Mouse (Mus musculus): ENCODE results near the gene AI467606. TPM values are rescaled to one million over a fixed set of nuclear protein-coding genes. Genes with fewer than 3 reads are reported as not detected.

AI467606 gene
- polyA plus RNA-seq, 1 experiment from 2014 or later = 6.6 TPM

DNA sequence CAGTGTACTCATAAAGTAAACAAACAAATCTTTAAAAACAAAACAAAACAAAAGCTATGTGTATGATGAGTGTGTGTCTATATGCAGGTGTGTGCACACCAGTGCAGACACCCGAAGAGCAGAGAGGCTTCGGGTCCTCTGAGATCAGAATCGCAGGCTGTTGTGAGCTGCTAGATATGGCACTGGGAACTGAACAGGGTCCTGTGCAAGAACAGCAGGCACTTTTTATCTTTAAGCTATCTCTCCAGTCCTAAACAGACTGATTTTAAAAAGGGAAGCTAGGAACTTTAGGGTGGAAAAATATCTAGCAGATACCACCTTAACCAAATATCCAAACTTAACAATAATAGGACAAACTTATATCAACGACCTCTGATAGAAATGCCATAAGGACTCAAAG lies 51.5 kb downstream of the AI467606 start:
- H3K27me3 ChIP-seq (ENCODE audit: control insufficient read depth, insufficient read depth, low read length) = no peaks in the 10 kb centered on the region
- no peak overlapping the region for H3K4me2 ChIP-seq (ENCODE audit: low read depth, low read length)
- 87% methylated on average over 4 of the region's 4 CpGs for WGBS
- no peak overlapping the region for H3K4me3 ChIP-seq (replicated peaks; ENCODE audit: low read length)
- no peaks in the 10 kb centered on the region for H3K9me3 ChIP-seq (replicated peaks; ENCODE audit: control insufficient read depth, low read length)
- H3K36me3 ChIP-seq (ENCODE audit: control insufficient read depth, insufficient read depth, low read length) = no peaks in the 10 kb centered on the region
- no peak overlapping the region for H3K27ac ChIP-seq (ENCODE audit: low read length)
- no peak overlapping the region for H3K9ac ChIP-seq (ENCODE audit: low read length)
- H3K4me1 ChIP-seq (ENCODE audit: control insufficient read depth, insufficient read depth, low read length) = no peaks in the 10 kb centered on the region
- ATAC-seq (ENCODE audit: insufficient read depth, low FRiP score) = no peak

Small RNA genes within 50 kb of the gene (microRNA-seq; reads per million reads assigned to microRNA genes)
- gene Gm44343 = not detected

Other genes starting within 250 kb of the AI467606 start
- gene Doc2a, start 243.9 kb upstream of the AI467606 start, polyA plus RNA-seq (2015; fragmentation: Nextera tagmentation; extraction: Ambion mirVana) = 0.89 TPM in 1 of 2 replicates, not detected in the other
- gene Hirip3, start 229.4 kb upstream of the AI467606 start, polyA plus RNA-seq (2015; fragmentation: Nextera tagmentation; extraction: Ambion mirVana) = 22.9 and 24.4 TPM in 2 replicates
- 62.2 and 64.8 TPM in 2 replicates for gene Ino80e, start 229.0 kb upstream of the AI467606 start, polyA plus RNA-seq (2015; fragmentation: Nextera tagmentation; extraction: Ambion mirVana)
- gene Taok2, start 206.7 kb upstream of the AI467606 start, polyA plus RNA-seq (2015; fragmentation: Nextera tagmentation; extraction: Ambion mirVana) = 40.1 and 43.3 TPM in 2 replicates
- gene Tmem219, start 168.4 kb upstream of the AI467606 start, polyA plus RNA-seq (2015; fragmentation: Nextera tagmentation; extraction: Ambion mirVana) = 30.2 and 34.1 TPM in 2 replicates
- gene Kctd13, start 162.5 kb upstream of the AI467606 start, polyA plus RNA-seq (2015; fragmentation: Nextera tagmentation; extraction: Ambion mirVana) = 11.3 and 12.8 TPM in 2 replicates
- gene Asphd1, start 141.8 kb upstream of the AI467606 start, polyA plus RNA-seq (2015; fragmentation: Nextera tagmentation; extraction: Ambion mirVana) = 0.18 and 0.45 TPM in 2 replicates
- gene Sez6l2, start 140.8 kb upstream of the AI467606 start, polyA plus RNA-seq (2015; fragmentation: Nextera tagmentation; extraction: Ambion mirVana) = 1.3 and 1.9 TPM in 2 replicates
- 110 and 125 TPM in 2 replicates for gene Cdipt, start 115.4 kb upstream of the AI467606 start, polyA plus RNA-seq (2015; fragmentation: Nextera tagmentation; extraction: Ambion mirVana)
- 1.5 and 2.1 TPM in 2 replicates for gene Cdiptos, start 115.3 kb upstream of the AI467606 start, polyA plus RNA-seq (2015; fragmentation: Nextera tagmentation; extraction: Ambion mirVana)
- 28.0 and 28.3 TPM in 2 replicates for gene Mvp, start 76.7 kb upstream of the AI467606 start, polyA plus RNA-seq (2015; fragmentation: Nextera tagmentation; extraction: Ambion mirVana)
- gene Pagr1b, start 74.9 kb upstream of the AI467606 start, polyA plus RNA-seq (2015; fragmentation: Nextera tagmentation; extraction: Ambion mirVana) = 0.36 TPM in 1 of 2 replicates, not detected in the other
- 43.5 and 56.6 TPM in 2 replicates for gene Pagr1a, start 74.0 kb upstream of the AI467606 start, polyA plus RNA-seq (2015; fragmentation: Nextera tagmentation; extraction: Ambion mirVana)
- gene Gm42742, start 70.3 kb upstream of the AI467606 start, polyA plus RNA-seq (2015; fragmentation: Nextera tagmentation; extraction: Ambion mirVana) = 31.1 and 39.0 TPM in 2 replicates
- 8.5 and 9.6 TPM in 2 replicates for gene Prrt2, start 70.1 kb upstream of the AI467606 start, polyA plus RNA-seq (2015; fragmentation: Nextera tagmentation; extraction: Ambion mirVana)
- 23.2 and 27.9 TPM in 2 replicates for gene Maz, start 64.3 kb upstream of the AI467606 start, polyA plus RNA-seq (2015; fragmentation: Nextera tagmentation; extraction: Ambion mirVana)
- 91.5 and 92.2 TPM in 2 replicates for gene Kif22, start 48.9 kb upstream of the AI467606 start, polyA plus RNA-seq (2015; fragmentation: Nextera tagmentation; extraction: Ambion mirVana)
- 29.5 and 61.7 TPM in 2 replicates for gene Zg16, start 4.0 kb upstream of the AI467606 start, polyA plus RNA-seq (2015; fragmentation: Nextera tagmentation; extraction: Ambion mirVana)
- gene Qprt, start 30.9 kb downstream of the AI467606 start, polyA plus RNA-seq (2015; fragmentation: Nextera tagmentation; extraction: Ambion mirVana) = 4.7 and 4.8 TPM in 2 replicates
- 0.77 and 1.3 TPM in 2 replicates for gene Spn, start 46.5 kb downstream of the AI467606 start, polyA plus RNA-seq (2015; fragmentation: Nextera tagmentation; extraction: Ambion mirVana)
- gene Cd2bp2, start 104.7 kb downstream of the AI467606 start, polyA plus RNA-seq (2015; fragmentation: Nextera tagmentation; extraction: Ambion mirVana) = 43.7 and 47.7 TPM in 2 replicates
- 15.4 and 15.7 TPM in 2 replicates for gene Tbc1d10b, start 117.1 kb downstream of the AI467606 start, polyA plus RNA-seq (2015; fragmentation: Nextera tagmentation; extraction: Ambion mirVana)
- gene Mylpf, start 117.5 kb downstream of the AI467606 start, polyA plus RNA-seq (2015; fragmentation: Nextera tagmentation; extraction: Ambion mirVana) = 23.9 and 312 TPM in 2 replicates
- 27.1 and 28.5 TPM in 2 replicates for gene Zfp553, start 141.7 kb downstream of the AI467606 start, polyA plus RNA-seq (2015; fragmentation: Nextera tagmentation; extraction: Ambion mirVana)
- gene Sept1, start 141.8 kb downstream of the AI467606 start, polyA plus RNA-seq (2015; fragmentation: Nextera tagmentation; extraction: Ambion mirVana) = 14.7 and 15.0 TPM in 2 replicates
- 35.5 and 37.8 TPM in 2 replicates for gene Zfp771, start 152.9 kb downstream of the AI467606 start, polyA plus RNA-seq (2015; fragmentation: Nextera tagmentation; extraction: Ambion mirVana)
- 131 and 145 TPM in 2 replicates for gene Dctpp1, start 169.3 kb downstream of the AI467606 start, polyA plus RNA-seq (2015; fragmentation: Nextera tagmentation; extraction: Ambion mirVana)
- gene Sephs2, start 182.7 kb downstream of the AI467606 start, polyA plus RNA-seq (2015; fragmentation: Nextera tagmentation; extraction: Ambion mirVana) = 82.2 and 94.3 TPM in 2 replicates
- 3.1 and 4.0 TPM in 2 replicates for gene Itgal, start 204.9 kb downstream of the AI467606 start, polyA plus RNA-seq (2015; fragmentation: Nextera tagmentation; extraction: Ambion mirVana)

Measured in stomach, embryonic 16.5 days (tissue).